Mouse (Mus musculus): ENCODE data around the gene Gm49358. TPM values are rescaled to one million over a fixed set of nuclear protein-coding genes. Genes with fewer than 3 reads are reported as not detected.

Gene Gm49358
- polyA plus RNA-seq, 1 experiment: not detected

DNA sequence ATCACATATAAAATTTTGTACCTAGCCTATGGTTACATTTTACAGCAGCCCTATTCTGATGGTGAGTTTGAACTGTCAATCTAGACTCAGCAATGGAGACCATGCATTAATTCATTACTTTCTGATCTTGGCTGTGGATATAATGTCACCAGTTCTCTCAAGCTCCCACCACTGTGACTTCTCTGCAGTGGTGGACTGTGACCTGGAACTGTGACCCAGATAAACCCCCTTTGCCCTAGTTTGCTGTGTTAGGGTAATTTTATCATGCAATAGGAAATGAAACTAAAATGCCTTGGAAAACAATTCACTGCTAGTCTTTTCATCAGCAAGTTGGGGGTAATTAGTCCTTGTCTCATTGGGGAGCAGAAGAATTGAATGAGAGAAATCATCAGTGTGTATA is 117.7 kb downstream of the Gm49358 start:
- TF ChIP-seq POLR2A (IDR thresholded peaks at IDR 0.05; ENCODE audit: borderline replicate concordance, low read depth, low read length): no peak
- TF ChIP-seq CTCF (IDR thresholded peaks at IDR 0.05; ENCODE audit: low read depth, low read length): no peak
- H3K27ac ChIP-seq (ENCODE audit: insufficient read depth, low read depth, low read length): peak overlapping the region; percentile 83
- peaks cover 44% of the 10 kb centered on the region for H3K4me1 ChIP-seq (ENCODE audit: control insufficient read depth, insufficient read depth, low read length)
- no peak overlapping the region for H3K4me3 ChIP-seq (ENCODE audit: insufficient read depth, low read length)

Other genes starting within 250 kb of the Gm49358 start
- gene Hsp90b1, start 58.5 kb upstream of the Gm49358 start, polyA plus RNA-seq (2012; ENCODE audit: insufficient read depth, insufficient read length, missing spikeins): 458 and 473 TPM in 2 replicates
- gene Ttc41, start 58.2 kb upstream of the Gm49358 start, polyA plus RNA-seq (2012; ENCODE audit: insufficient read depth, insufficient read length, missing spikeins): 0.89 and 1.8 TPM in 2 replicates
- gene Nt5dc3, start 15.0 kb downstream of the Gm49358 start, polyA plus RNA-seq (2012; ENCODE audit: insufficient read depth, insufficient read length, missing spikeins): 5.3 and 6.8 TPM in 2 replicates
- gene Stab2, start 244.1 kb downstream of the Gm49358 start, polyA plus RNA-seq (2012; ENCODE audit: insufficient read depth, insufficient read length, missing spikeins): 0.31 and 0.63 TPM in 2 replicates